Mouse (Mus musculus) adrenal gland, adult 18-20 months (tissue): ENCODE measurements around the gene Ankrd16. TPM values are rescaled to one million over a fixed set of nuclear protein-coding genes. Genes with fewer than 3 reads are reported as not detected.

Experiments used
- DNase-seq, 2 experiments: peaks; one replicate each; pipeline ENCODE4 v3.0.0; 2021 to 2022; ENCODE audit warnings: low spot score in 2 of 2
- long read RNA-seq, 2 experiments: library from polyadenylated mRNA; stranded (forward); transcript quantifications; one replicate each; pipeline ENCODE4 v2.0.0; 2021
- total RNA-seq, 2 experiments: library from RNA; stranded (reverse); gene quantifications; 1 replicate in 1 of 2; 2 replicates in 1 of 2; pipeline ENCODE4 v1.2.3; 2021

Gene Ankrd16
- total RNA-seq, result 10 to 100 TPM; 29.2 to 34.9 TPM
- long read RNA-seq, experiment 1, partial matches to known transcripts, result 0 of 8 reads
- long read RNA-seq, experiment 1, other reads (novel, unspliced or antisense), result 4 of 8 reads
- long read RNA-seq, experiment 2, transcript Ankrd16-201 (7 exons, 1,618 nt), result major isoform, 13 of 31 reads
- long read RNA-seq, experiment 2, partial matches to known transcripts, result 2 of 31 reads
- long read RNA-seq, experiment 2, other reads (novel, unspliced or antisense), result 14 of 31 reads

DNA sequence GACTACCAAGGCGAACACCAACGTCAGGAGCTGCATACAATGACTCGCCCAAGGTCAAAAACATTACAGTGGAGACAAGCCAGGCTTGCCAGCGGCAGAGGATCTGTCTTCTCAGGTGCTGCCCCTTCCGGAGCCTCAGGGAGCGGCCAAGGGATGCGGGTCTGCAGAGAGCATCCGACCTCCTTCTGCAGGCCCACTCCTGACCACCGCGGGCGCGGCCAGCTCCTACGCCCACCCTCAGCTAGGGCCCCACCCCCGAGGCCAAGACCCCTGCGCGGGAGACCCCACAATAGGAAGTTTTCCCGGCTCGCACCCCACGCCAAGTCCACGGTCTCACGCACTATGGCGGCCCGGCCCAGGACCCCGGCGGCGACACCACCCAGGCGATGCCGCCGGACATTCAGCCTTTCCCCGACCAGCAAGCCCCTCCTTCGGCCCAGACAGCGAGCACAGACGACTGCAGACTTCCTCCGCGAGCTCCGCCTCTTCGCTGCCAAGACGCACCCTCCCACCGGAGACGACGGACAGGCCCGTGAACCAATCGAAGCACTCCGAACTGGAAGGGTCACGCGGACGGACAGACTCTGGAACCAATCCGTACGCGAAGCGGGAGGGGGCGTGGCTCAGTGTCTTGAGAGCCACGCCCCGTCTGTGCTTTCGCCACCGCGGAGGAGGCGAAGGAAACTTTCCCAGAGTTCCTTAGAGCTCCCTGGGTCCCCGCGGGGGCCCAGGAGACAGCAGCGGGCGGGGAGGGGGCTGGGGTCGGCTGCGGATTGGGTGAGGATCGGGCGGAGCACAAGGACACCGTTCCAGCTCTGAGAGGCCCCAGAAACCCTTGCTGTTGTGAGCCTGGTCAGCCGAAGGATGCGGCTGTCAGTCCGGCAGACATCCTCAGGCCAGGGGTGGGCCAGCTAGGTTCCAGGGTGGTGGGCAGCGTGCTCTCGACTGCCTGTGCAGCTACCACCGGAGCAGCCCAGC is at the start of gene Ankrd16, which contains the start of gene Fbh1:
Gene Ankrd16 (plus strand): TSS at position 786 of the 978 bp plus-strand sequence.
Gene Fbh1 (minus strand): TSS at position 492 of the 978 bp plus-strand sequence.
- peak; percentile 100 for DNase-seq

DNA sequence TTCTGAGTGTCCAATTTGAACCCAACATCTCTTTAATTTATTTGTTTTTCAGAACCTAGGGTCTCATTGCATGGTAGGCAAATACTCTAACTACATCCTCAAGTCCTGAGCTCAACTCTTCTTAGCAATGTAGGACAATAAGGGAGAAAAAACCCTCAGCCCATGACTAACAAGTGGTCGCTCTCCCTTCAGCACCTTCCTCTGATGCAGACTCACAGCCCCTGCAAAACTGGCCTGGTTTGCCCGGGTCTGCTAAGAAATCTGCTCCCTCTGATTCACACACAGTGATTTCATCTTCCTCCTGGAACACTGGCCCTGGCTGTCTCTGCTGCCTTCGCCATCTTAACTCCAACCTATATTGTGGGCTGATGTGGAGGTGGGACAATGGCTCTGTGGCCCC is 48.6 kb upstream of the Ankrd16 start:
- DNase-seq, result no peak

DNA sequence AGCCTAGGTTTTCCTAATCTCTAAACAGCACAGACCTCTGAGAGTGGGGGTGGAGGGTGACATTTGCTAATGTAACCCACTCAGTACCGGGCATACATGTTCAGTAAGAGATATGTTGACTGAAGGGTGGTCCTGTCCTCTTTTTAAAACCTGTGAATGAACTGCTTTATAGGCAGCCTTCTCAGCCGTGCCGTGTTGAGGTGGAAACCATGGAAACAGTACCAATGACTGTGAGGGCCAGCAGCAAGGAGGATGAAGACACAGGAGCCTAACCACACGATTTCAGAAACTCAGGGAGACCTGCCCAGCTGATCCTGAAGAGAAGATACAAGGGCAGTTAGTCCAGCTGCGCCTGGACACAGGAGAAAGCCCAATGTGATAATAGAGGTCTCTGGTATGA is 44.7 kb upstream of the Ankrd16 start:
- DNase-seq, result no peak

DNA sequence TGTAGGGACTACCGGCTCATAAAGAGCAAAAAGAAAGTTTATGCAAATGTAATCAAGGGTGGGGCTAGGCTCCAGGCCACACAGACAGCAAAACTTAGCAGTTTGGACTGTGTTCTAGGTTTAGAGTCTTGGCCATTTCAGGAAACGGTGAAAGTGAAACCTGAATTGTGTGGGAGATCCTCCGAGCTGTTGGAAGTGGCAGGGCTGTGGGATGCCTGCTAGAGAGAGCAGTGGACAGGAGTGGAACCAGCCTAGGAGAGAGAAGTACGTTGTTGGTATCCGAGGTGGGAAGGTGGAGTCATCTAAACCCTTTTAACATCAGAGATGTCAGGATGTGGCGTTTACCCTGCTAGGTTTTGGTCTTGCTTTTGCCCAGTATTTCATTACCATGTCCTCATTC is 41.8 kb upstream of the Ankrd16 start:
- no peak for DNase-seq

DNA sequence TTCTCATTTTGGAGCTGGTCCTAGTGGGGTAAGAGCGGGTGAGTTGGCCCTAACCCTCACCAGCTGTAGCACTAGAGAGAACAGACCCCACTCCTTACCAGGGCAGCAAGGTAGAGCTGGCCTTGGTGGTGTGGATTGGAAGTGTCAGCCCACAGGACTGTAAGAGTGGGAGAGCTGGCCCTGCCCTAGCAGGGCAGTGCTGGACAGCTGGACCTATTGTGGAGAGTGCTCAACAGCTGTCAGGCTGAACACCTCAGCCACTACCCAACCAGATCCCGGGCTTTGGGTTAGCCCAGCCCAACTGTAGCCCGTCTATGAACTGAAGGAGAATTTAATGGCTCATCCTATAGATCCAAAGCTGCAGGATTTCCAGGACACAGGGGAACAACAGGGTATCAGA is 38.9 kb upstream of the Ankrd16 start:
- no peak for DNase-seq

DNA sequence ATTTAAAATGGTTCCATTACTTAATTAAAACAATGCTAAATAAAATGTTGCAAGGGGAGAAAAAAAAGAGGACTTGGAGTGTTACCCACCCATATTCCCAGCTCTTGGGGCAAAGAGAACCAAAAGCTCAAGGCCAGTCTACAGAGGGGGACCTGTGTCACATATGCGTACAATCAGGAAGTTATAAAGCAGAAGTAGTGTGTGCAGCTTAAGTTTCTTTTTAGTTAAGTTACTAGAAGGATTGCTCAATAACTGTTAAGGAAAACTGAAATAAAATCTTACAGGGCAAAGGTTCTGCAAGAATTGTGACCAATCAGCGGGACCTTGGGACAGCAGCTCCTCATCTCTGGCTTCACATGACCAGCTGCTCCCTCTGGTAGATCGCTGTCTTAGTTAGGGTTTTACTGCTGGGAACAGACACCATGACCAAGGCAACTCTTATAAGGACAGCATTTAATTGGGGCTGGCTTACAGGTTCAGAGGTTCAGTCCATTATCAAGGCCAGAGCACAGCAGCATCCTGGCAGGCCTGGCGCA is 38.1 kb upstream of the Ankrd16 start:
- DNase-seq, result no peak

DNA sequence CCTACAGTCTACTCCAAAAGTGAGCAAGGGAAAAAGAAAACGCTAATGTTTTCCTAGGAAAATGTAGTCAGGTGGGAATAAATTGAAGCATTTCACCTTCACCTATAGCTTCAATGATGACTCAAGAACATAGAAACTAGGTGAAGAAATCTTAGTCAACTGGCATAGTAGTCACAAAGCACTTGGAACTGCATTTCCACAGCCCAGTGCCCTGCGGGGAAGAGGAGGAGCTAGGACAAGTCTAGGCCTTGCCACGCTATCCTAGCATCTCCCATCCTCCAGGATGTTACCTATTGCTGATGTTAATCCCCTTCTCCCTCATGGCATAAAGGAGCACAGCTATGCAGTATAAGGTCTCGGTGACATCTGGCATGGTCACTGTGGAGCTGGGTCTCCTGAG is 15.1 kb upstream of the Ankrd16 start:
- no peak for DNase-seq

DNA sequence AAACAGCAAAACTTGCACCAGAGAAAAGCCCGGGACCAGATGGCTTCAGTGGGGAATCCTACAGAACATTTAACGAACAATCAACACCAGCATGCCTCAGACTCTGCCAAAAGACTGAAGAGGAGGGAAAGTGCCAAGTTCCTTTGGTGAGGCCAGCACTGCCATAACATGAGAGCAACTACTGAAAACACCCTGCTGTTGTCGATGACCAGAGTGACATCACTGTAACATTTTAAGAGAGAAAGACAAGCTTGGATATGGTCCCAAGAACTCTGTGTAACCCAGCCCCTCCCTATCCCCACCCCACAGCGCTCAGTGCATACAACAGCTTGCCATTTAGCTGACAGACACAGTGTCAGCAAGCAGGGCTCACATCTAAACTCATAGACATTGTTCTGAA is 12.0 kb upstream of the Ankrd16 start:
- DNase-seq, result no peak

DNA sequence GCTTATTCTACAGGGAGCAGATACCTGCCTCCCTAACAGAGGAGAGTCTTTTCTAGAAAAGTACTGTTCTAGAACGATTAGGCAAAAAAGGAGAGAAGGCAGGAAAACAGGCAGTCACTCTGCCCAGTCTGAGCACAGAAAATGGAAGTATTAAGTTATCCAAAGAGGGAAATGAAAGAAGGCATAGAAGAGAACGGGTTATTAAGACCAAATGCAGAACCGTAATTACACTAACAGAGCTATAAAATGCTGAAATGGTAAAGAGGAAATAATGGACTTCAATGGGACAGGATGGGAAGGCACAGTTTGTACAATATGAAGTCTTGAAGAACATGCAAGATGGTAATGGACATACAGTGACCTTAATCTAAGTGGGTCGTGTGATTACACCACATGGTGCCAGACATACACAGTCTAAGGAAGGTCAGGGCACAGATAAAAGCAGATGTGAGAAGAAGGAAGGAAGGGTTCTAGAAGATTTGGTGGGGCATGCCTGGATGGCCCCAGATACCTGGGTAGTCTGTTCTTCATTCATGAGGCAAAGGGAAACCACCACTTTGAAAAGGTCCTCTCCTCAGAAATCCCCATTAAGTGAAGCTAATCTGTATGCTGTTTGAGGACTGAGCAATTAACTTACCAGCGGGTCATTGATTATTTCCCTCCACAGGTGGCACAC is 11.1 kb upstream of the Ankrd16 start:
- no peak for DNase-seq

DNA sequence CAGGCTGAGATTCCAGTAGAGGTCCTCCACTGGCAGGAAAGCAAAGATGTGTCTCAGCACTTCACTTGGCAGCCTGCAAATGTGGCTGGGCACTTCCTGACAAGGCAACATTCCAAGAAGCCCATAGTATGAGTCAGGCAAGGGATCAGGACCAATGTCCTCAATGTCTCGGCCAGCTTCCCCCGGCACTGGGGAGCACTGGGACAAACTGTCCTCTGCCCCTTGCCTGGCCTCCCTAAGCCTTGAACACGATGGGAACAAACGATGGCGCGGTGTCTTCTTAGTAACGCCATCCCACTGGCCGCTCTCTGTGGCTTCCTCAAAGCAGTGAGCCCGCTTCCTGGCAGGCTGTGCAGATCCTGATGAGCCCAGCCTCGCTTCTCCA is 10.5 kb upstream of the Ankrd16 start:
- DNase-seq, result no peak

DNA sequence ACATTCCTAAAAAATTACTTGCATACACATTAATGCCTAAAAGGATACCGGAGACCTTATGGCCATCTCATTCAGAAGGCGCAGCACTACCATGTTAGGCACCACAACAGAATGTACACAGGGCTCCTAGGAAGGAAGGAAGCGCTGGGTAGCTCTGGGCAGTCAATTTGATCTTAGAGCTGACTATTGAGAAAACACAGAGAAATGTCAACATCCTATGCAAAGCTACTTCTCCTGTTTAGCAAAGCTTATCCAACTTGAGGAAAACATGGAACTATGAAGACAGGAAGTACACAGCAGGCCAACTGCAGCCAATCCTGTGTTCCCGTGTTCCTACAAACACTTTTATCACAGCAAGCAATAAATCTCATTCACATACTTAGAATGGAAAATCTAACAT is 6.0 kb upstream of the Ankrd16 start:
- no peak for DNase-seq

DNA sequence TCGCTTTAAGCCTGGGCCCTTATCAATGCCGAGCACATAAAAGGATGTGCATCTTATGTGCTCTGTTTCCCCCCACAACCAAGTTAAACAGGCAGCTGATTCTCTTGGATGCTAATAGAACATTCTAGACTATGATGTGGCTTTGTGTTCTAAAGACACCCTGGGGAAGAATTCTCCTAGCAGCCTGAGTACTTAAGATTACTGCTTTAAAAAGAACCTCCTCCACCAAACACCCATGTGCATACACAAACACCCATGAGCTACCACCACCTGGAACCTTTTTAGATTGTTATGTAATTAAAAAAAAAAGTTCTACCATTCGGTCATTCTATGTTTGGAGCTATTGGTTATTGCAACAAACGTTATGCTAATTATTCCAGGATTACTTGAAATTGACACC is 5.3 kb upstream of the Ankrd16 start:
- no peak for DNase-seq

DNA sequence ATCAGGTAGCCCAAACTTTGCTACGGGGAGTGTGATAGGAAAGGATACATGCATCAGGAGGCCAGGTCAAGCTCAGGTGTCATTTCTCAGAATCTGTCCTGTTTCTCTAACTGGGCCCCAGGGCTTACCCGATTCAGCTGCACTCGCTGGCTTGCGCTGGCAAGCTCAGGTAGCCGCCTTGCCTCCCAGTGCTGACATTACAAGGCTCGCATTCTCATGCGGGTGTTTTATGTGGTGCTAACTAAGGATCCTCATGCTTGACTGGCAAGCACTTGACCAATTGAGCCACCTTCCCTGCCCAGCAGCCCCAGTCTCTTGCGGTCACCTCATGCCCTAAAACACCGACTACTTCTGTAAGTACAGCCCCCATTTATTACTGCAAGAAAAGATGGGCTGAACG is 3.2 kb upstream of the Ankrd16 start:
- no peak for DNase-seq

DNA sequence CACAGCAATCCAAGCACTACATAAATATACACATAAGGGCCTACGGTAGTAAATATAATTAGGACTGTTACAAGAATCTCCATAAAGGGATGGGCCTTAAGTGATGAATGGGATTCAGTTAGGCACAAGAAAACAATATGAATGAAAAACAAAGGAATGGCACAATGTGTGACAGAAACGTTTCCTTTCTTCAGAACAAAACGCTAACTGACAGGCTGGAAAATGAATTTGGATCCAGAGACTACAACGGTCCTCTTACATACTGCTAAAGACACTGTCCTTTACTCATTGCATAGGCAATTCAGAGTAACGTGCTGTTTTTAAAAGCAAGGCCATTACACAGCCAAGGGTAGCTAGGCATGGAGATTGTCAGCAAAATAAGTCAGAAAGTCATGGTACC is 2.6 kb upstream of the Ankrd16 start:
- no peak for DNase-seq

DNA sequence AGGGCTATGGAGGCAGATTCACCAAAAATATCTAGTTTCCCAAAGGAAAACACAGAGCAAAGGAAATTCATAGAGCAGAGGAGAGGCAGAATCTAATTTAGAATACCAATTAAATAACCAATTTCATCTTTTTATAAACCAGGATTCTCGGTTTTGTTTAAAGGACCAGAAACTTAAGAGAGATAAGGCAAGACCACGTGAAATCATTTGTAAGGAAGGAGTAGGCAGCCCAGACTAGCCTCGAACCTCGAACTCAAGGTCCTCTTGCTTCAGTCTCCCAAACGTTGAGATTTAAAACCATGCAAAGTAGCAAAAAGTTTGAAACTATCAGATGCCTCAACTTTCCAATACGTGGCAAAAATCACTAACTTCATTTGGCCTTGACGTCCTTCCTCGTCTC is 1.3 kb upstream of the Ankrd16 start:
- no peak for DNase-seq

DNA sequence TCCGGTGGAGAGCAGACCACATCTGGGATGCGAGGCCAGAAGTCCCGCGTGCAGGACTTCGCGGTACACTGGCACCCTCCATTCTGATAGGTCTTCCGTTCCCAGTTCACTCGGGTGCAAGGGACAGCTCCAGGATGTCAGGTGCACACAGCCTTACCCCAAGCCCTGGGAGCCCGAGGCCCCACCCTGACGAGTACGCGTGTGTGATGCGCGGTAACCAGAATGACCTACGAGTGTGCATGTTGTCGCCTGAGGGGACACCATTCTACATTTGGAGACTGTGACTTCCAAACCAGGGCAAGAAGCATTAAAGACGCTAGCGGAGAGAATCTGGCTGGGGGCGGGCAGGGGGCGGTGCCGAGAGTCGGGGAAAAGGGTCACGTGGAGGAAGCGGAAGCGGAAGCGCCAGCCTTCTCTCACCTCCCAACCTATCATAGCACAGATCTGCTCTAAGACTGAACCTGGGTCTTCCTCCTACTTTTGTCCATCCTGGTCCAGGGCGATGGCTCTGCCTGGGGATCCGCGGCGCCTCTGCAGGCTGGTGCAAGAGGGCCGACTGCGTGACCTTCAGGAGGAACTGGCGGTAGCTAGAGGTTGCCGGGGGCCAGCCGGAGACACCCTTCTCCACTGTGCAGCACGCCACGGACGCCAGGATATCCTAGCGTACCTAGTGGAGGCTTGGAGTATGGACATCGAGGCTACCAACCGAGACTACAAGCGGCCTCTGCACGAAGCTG is 579 bp downstream of the Ankrd16 start:
- peak; percentile 73 to 77 for DNase-seq

DNA sequence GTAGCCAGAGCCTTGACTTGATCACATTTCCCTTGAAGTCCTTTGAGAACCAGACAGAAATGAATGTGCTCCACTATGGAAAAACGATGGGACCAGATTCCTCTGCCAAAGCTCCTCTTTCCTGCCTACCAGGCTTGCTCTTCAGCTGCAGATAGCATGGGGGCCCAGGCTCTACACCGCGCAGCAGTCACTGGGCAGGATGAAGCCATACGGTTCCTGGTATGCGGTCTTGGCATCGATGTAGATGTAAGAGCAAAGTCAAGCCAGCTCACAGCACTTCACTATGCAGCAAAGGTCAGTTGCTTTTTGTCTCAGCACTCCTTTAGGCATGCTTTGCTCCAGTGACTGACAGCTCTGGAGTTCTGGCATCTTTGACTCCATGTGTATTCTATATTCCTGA is 6.5 kb downstream of the Ankrd16 start:
- DNase-seq, result no peak

DNA sequence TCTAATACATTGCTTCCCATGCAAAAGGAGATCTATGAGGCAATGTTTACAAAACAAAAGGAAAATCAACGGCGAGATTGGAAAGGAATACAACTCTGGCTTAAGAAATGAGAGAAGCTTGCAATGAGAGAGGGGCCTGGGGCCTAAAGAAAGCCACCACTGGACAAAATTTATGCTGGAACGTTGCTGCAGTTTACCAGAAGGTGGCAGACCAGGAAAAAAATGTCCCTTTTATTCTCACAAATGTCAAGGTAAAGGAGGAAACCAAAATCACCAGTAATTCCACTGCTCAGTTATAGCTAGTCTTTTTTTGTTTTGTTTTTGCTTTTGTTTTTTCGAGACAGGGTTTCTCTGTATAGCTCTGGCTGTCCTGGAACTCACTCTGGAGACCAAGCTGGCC is 17.0 kb downstream of the Ankrd16 start:
- DNase-seq, result no peak

DNA sequence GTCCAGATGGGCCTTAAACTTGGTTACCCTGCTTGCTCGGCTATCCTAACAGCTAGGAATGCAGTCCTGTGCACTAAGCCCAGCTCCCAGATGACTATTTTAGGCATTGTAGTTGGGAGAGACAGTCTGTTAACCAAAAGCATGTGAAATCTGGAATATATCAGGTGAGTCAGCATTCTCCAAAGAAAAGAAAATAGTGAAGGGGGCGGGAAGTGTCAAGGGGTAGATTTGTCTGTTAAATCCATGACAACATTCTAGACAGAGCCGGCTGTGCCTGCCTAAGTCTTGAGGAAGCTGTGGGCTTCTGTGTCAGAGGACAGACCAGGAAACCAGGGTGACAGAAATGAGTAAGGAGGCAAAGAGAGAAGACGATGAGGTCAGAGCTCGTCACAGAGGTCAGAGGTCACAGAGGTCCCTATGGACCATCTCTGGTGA is 20.3 kb downstream of the Ankrd16 start:
- DNase-seq, result no peak

DNA sequence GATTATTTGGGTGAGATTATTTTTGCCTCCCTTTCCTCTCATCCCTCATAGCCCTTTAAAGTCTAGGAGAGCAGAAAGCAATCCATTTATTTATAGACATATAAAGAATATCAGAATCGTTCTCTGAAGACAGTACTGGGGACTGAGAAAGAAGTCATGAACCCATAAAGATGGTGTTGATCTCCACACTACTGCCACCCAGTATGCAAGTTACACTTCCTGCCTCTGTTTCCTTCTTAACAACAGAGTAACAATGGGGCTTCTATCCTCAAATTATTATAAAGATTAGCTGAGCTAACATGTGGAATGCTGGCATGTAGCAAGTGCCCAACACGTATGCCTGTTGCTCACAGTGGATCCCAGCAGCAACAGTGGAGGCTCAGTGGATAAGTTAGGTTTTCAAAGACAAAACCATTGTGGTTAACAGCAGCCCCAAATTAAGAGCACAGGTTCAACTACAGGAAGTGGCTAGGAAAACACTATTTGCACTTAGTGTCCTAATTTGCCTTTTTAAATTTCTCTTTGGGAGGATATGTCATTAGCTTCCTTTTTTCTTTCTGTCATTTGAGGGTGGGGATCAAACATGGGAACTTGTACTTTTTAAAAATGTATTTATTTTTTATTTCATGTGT is 23.7 kb downstream of the Ankrd16 start:
- no peak for DNase-seq
